Mouse (Mus musculus) liver, embryonic 14 days (tissue): ENCODE results near the gene Clec12a. TPM values are rescaled to one million over a fixed set of nuclear protein-coding genes. Genes with fewer than 3 reads are reported as not detected.

Experiments
- polyA plus RNA-seq: library from polyadenylated mRNA; depleted of rRNA; stranded (reverse); fragments of >200 nt; gene quantifications from 2 replicates; pipeline ENCODE4 v1.2.3, GENCODE M21; 2012; rRNA removed

Gene Clec12a
- 5.2 and 7.4 TPM in 2 replicates for polyA plus RNA-seq

DNA sequence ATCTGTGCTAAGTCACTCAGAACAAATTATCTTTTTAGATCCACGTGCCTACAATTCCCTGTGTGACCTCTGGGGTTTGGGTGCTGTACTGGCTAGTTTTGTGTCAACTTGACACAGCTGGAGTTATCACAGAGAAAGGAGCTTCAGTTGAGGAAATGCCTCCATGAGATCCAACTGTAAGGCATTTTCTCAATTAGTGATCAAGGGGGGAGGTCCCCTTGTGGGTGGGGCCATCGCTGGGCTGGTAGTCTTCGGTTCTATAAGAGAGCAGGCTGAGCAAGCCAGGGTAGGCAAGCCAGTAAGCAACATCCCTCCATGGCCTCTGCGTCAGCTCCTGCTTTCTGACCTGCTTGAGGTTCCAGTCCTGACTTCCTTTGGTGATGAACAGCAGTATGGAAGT is at the start of gene Clec12a:
Clec12a (plus strand) TSS at position 301 of the 400 bp plus-strand sequence.

GRCm38 (mm10) chr6:129331610-129332009 is 10.9 kb upstream of the Clec12a start, which contains the start of gene 4922502D21Rik:
Gene 4922502D21Rik (minus strand): TSS chr6:129331796.

DNA sequence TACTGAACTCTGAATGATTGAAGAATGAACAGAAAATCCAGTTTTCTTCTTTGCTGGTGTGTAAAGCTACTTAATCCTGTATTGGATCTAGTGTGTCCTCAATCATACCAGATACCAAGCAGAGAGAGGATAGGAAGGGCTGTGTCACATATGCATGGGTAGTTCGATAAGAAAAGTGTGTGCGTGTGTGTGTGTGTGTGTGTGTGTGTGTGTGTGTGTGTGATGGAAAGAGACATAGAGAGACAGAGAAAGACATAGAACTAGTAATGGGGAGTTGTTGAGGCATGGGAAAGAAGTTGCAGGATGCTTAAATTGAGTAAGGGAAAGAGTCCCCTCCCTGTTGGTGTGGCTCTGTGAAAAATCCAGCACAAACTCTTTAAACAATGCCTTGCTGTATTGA is 43.3 kb downstream of the Clec12a start, which contains the start of gene Clec12b:
Clec12b (minus strand) TSS at position 101 of the 400 bp plus-strand sequence.

DNA sequence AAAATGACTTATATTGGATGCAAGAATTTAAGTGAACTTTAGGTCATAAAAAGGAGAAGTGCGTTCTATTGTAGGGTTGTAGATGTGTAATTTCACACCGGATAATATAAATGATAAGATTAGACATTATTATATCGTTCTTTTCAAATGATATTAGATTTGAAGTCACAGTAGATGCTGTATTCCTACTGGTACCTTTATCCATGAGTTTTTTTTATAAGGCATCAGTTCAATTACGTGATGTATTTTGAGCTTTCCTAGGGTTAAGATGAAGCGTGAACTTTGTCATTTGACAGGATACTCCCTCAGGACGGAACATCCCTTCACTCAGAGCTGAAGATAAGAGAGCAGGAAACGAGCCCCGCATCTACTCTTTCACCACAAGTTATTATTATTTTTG is 54.5 kb downstream of the Clec12a start, which contains the start of gene Clec1b:
Clec1b (plus strand) TSS at position 301 of the 400 bp plus-strand sequence.

DNA sequence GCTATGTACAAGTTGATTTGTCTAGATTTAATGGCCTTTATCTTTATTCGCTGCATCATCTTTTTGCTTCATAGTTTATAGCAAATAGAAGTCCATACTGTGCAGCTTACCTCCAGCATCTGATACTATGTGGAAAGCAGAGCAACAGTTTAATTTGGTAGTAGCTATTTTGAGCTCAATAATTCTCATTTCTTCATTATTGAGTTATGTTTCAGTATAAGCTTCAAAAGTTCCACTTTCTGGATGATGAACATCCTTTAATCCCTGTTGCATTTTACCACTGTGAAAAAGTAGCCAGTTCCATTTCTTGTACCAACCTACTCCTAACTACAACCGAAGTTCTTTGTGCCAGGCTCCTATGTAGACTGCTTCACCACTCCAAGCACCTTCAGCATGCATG is 66.1 kb downstream of the Clec12a start, which contains the start of gene Clec9a:
Clec9a (plus strand) TSS at position 301 of the 400 bp plus-strand sequence.

Other genes with a start within 250 kb of the Clec12a start
- gene Clec2e, start 241.8 kb upstream of the Clec12a start, polyA plus RNA-seq = 0.01 and 0.02 TPM in 2 replicates
- 6.2 and 7.0 TPM in 2 replicates for gene Clec2d, start 162.1 kb upstream of the Clec12a start, polyA plus RNA-seq
- 0.94 and 0.99 TPM in 2 replicates for gene Cd69, start 67.3 kb upstream of the Clec12a start, polyA plus RNA-seq
- gene 4922502D21Rik, start 10.9 kb upstream of the Clec12a start, polyA plus RNA-seq = 0.03 TPM in 1 of 2 replicates, not detected in the other
- gene Clec12b, start 43.2 kb downstream of the Clec12a start, polyA plus RNA-seq = 0.02 TPM in 2 replicates
- gene Clec1b, start 54.6 kb downstream of the Clec12a start, polyA plus RNA-seq = 13.3 and 14.4 TPM in 2 replicates
- 0.81 and 1.0 TPM in 2 replicates for gene Clec9a, start 66.2 kb downstream of the Clec12a start, polyA plus RNA-seq
- gene Clec1a, start 109.3 kb downstream of the Clec12a start, polyA plus RNA-seq = 0.10 and 0.14 TPM in 2 replicates
- 0.89 and 1.2 TPM in 2 replicates for gene Olr1, start 164.5 kb downstream of the Clec12a start, polyA plus RNA-seq
- 0.01 and 0.02 TPM in 2 replicates for gene Tmem52b, start 169.9 kb downstream of the Clec12a start, polyA plus RNA-seq
- gene Gabarapl1, start 190.5 kb downstream of the Clec12a start, polyA plus RNA-seq = 20.2 and 21.9 TPM in 2 replicates
- 0.03 TPM in 1 of 2 replicates, not detected in the other for gene Klre1, start 235.2 kb downstream of the Clec12a start, polyA plus RNA-seq
- gene Klrd1, start 249.1 kb downstream of the Clec12a start, polyA plus RNA-seq = 0.18 and 0.19 TPM in 2 replicates